Mouse (Mus musculus) hindbrain, embryonic 14.5 days (tissue): ENCODE results near the gene Bscl2. TPM values are rescaled to one million over a fixed set of nuclear protein-coding genes. Genes with fewer than 3 reads are reported as not detected.
"Not testable (repeated sequence)": the region's sequence is repeated elsewhere in the genome, so short reads cannot be mapped to it uniquely, and the experiment has no call there.

Source experiments
- ATAC-seq: fragments of 200-750 bp; cut with Nextera tagmentation; 2 replicates; pipeline ENCODE4 v1.8.0; 2017; ENCODE audit warnings: moderate number of reproducible peaks, mild to moderate bottlenecking, moderate TSS enrichment, moderate library complexity; ENCODE audit not compliant: low FRiP score
- DNase-seq: peaks from one replicate; pipeline ENCODE4 v3.0.0-alpha.2; 2015; ENCODE audit warnings: low spot score
- H3K27ac ChIP-seq: fragments of 300-500 bp; sonication (generic); 2 replicates; pipeline ENCODE4 v1.5.1; 2014; ENCODE audit warnings: mild to moderate bottlenecking, moderate library complexity
- H3K27me3 ChIP-seq: fragments of 300-500 bp; sonication (generic); 2 replicates; pipeline ENCODE4 v1.6.1; 2014; ENCODE audit warnings: mild to moderate bottlenecking, low read length, mixed read lengths; ENCODE audit not compliant: control insufficient read depth, insufficient read depth
- H3K36me3 ChIP-seq: fragments of 300-500 bp; sonication (generic); replicated peaks from 2 replicates; pipeline ENCODE4 v1.6.1; 2014; ENCODE audit not compliant: control insufficient read depth, insufficient read depth
- H3K4me1 ChIP-seq: fragments of 300-500 bp; sonication (generic); replicated peaks from 2 replicates; pipeline ENCODE4 v1.6.1; 2014; ENCODE audit warnings: antibody characterized with exemption, low read length, mixed read lengths; ENCODE audit not compliant: control insufficient read depth, insufficient read depth
- H3K4me2 ChIP-seq: fragments of 300-500 bp; sonication (generic); replicated peaks from 2 replicates; pipeline ENCODE4 v1.6.1; 2014; ENCODE audit warnings: mild to moderate bottlenecking, moderate library complexity
- H3K4me3 ChIP-seq: fragments of 300-500 bp; sonication (generic); replicated peaks from 2 replicates; pipeline ENCODE4 v1.5.1; 2014; ENCODE audit warnings: mild to moderate bottlenecking, low read length
- H3K9ac ChIP-seq: fragments of 300-500 bp; sonication (generic); 2 replicates; pipeline ENCODE4 v1.6.1; 2014
- H3K9me3 ChIP-seq: fragments of 300-500 bp; sonication (generic); 2 replicates; pipeline ENCODE4 v1.6.1; 2016; ENCODE audit warnings: low read length; ENCODE audit not compliant: control insufficient read depth
- WGBS: fragments of 180-500 bp; shearing (Covaris S2); extraction: QIAGEN DNeasy Blood & Tissue Kit; methylation state at CpG from one replicate; pipeline ENCODE4 v1.1.7; 2014; 5-methylcytosine and 5-hydroxymethylcytosine counted together
- polyA plus RNA-seq: library from polyadenylated mRNA; unstranded; fragments of >200 nt; fragmentation: Nextera tagmentation; extraction: Ambion mirVana; gene quantifications from 2 replicates; pipeline ENCODE4 v1.2.1, GENCODE M21; 2014

Gene Bscl2
- polyA plus RNA-seq, 1 experiment from 2014 or later, result 79.9 TPM

DNA sequence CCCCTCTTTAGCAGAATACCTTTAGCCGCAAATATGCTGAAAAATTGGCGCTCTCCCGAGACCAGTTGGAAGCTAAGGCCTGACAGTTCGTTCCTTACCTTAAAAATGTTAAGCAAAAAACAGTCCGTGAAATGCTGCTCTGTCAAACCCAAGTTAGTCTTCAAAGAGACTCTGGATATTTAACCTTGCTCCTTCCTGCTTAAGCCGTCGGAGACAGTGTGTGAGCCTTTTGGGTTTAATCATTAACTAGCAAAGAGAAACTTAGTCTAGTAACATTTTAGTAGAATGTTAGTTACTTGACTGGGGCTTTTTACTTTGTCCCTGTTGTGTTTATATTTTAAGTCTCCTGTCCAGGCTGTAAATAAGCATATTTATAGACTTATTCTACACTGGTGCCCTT, 16.1 kb upstream of the Bscl2 start:
- peak overlapping the region; percentile 90 for H3K4me3 ChIP-seq
- peak overlapping the region; percentile 76 for H3K4me2 ChIP-seq
- 4% methylated on average over 7 of the region's 7 CpGs for WGBS
- peak overlapping the region; percentile 90 for H3K9ac ChIP-seq
- no peak for DNase-seq
- peaks cover 47% of the 10 kb centered on the region for H3K4me1 ChIP-seq
- no peaks in the 10 kb centered on the region for H3K9me3 ChIP-seq
- peaks cover 36% of the 10 kb centered on the region for H3K36me3 ChIP-seq
- H3K27me3 ChIP-seq, result no peaks in the 10 kb centered on the region
- ATAC-seq, result no peak
- H3K27ac ChIP-seq, result no peak overlapping the region; the same call in 1 of the 2 replicates

DNA sequence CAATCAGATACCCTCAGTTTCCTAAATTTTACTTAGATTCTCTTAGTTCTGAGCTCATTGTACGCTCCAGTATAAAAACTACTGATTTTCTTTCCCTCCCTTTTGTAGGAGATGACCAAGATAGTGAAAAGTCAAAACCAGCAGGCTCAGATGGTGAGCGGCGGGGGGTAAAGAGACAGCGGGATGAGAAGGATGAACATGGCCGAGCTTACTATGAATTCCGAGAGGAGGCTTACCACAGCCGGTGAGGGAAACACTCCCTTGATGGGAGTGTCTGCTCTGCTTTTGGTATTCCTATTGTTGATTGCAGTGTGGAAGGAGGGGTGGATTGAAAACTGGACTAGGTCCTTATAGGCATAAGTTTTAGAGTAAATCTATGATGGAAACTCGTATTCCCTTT, 14.6 kb upstream of the Bscl2 start:
- H3K9ac ChIP-seq, result peak overlapping the region; percentile 90
- no peaks in the 10 kb centered on the region for H3K27me3 ChIP-seq
- ATAC-seq (no peak), DNase-seq (no peak)
- peaks cover 34% of the 10 kb centered on the region for H3K4me1 ChIP-seq
- H3K36me3 ChIP-seq, result peaks cover 51% of the 10 kb centered on the region
- 65% methylated on average over 8 of the region's 8 CpGs for WGBS
- peak overlapping the region; percentile 90 for H3K4me3 ChIP-seq
- no peak overlapping the region for H3K27ac ChIP-seq
- no peaks in the 10 kb centered on the region for H3K9me3 ChIP-seq
- peak overlapping the region; percentile 76 for H3K4me2 ChIP-seq

DNA sequence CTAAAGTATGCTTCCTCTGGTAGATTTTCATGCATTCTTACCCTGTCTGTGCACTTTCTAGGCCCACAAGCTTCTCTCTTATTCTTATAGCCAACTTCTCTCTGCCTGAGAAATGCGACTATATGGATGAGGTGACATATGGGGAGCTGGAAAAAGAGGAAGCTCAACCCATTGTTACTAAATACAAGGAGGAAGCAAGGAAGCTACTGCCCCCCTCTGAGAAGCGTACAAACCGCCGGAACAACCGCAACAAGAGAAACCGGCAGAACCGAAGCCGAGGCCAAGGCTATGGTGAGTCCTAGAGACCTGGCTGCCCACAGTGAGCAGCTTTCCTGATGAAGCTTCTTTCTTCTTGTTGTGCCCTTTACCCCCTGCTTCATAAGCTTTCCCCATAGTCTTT, 7.6 kb upstream of the Bscl2 start, which contains the start of gene AC129217.1:
TSS of gene AC129217.1 (plus strand) at position 114 of the 400 bp plus-strand sequence.
- H3K9ac ChIP-seq, result no peak within 1 kb of the TSS
- WGBS, result 92% methylated on average over 8 of the region's 8 CpGs
- H3K36me3 ChIP-seq, result peaks cover 100% of the 10 kb centered on the region
- H3K4me2 ChIP-seq, result no peak within 1 kb of the TSS
- H3K4me1 ChIP-seq, result no peaks in the 10 kb centered on the region
- DNase-seq (no peak), ATAC-seq (no peak)
- no peaks in the 10 kb centered on the region for H3K27me3 ChIP-seq
- no peaks in the 10 kb centered on the region for H3K9me3 ChIP-seq
- no peak within 1 kb of the TSS for H3K27ac ChIP-seq
- H3K4me3 ChIP-seq, result 0 out of 2 replicates have a peak within 1 kb of the TSS, but pooled peaks have one; percentile 2

DNA sequence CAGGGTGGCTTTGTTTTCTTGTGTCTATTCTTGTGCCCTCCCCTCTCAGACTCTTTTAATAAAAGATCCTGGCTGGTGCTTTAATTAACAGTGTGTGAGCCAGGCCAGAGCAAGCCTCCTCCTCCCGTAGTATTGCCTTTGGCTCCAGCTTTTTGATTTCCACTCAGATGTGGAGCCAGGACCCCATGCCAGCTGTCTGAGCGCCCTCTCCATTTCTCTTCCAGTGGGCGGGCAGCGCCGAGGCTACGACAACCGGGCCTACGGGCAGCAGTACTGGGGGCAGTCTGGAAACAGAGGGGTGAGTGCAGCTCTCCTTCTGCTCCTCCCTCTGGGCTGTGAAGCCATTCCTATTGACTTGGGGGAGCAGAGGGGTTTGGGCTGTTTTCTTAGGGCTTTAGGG, 6.6 kb upstream of the Bscl2 start:
- WGBS, result 92% methylated on average over 8 of the region's 8 CpGs
- Histone ChIP-seq H3K27me3 (no peaks in the 10 kb centered on the region), H3K9ac (no peak overlapping the region), H3K27ac (no peak overlapping the region), H3K4me1 (no peaks in the 10 kb centered on the region), H3K4me3 (no peak overlapping the region), H3K4me2 (no peak overlapping the region), H3K36me3 (peaks cover 99% of the 10 kb centered on the region), H3K9me3 (no peaks in the 10 kb centered on the region)
- DNase-seq (no peak), ATAC-seq (no peak)

DNA sequence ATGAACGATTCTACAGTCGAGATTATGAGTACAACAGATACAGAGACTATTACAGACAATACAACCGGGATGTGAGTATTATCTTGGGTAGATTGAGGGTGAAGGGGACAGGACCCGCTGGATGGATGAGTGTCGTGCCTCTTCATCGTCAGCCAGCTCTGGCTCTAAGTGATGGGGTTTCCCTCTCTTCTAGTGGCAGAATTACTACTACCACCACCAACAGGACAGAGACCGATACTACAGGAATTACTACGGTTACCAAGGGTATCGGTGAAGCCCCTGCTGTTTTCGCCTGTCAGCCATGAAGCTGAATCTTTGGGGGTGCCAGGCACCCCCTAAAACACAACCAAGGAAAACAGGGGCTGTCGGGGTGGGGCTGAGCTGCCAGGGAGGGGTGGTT, 6.0 kb upstream of the Bscl2 start:
- Histone ChIP-seq H3K4me1 (no peaks in the 10 kb centered on the region), H3K4me2 (no peak overlapping the region), H3K9me3 (no peaks in the 10 kb centered on the region), H3K27ac (no peak overlapping the region), H3K27me3 (no peaks in the 10 kb centered on the region), H3K36me3 (peaks cover 96% of the 10 kb centered on the region), H3K4me3 (no peak overlapping the region), H3K9ac (no peak overlapping the region)
- DNase-seq (no peak), ATAC-seq (no peak)
- 77% methylated on average over 11 of the region's 11 CpGs for WGBS

DNA sequence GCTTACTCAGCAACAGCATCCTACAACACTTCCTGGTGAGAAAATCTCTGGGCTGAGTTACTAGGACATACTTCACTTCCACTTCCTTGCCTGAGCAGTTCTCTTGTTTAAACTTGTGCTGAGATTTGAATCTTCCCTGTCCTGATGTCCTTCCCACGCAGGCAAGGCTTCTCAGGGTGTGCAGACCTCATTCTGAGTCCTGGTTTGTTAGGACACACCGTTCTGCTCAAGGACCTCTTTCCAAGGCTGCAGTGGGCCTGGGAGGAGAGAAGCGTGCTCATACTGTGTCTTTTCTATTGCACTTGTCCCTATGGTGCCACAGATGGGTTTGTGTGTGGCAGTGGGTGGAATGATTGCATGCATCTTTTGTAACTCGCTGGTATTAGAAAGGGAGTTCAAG, 4.3 kb upstream of the Bscl2 start:
- H3K4me2 ChIP-seq, result no peak overlapping the region
- H3K4me3 ChIP-seq, result no peak overlapping the region
- no peaks in the 10 kb centered on the region for H3K27me3 ChIP-seq
- H3K9ac ChIP-seq, result no peak overlapping the region
- no peaks in the 10 kb centered on the region for H3K4me1 ChIP-seq
- H3K36me3 ChIP-seq, result peaks cover 79% of the 10 kb centered on the region
- H3K9me3 ChIP-seq, result no peaks in the 10 kb centered on the region
- 94% methylated on average over 4 of the region's 4 CpGs for WGBS
- DNase-seq (no peak), ATAC-seq (no peak)
- H3K27ac ChIP-seq, result no peak overlapping the region

DNA sequence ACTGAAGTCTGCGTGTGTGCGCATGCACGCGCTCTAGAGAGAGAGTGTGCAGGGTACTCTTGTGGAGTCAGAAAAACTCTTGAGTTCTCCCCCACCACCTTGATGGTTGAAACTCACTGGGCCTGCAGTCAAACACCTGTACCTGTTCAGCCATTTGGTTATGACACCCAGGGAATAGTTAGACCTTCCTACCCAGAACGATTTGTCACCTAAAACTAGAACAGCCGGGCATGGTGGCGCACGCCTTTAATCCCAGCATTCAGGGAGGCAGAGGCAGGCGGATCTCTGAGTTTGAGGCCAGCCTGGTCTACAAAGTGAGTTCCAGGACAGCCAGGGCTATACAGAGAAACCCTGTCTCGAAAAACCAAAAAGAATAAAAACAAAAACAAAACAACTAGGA, 940 bp upstream of the Bscl2 start:
- 99% methylated on average over 10 of the region's 10 CpGs for WGBS
- DNase-seq, ATAC-seq, H3K27me3 ChIP-seq, H3K9me3 ChIP-seq, H3K9ac ChIP-seq: not testable (repeated sequence)
- H3K36me3 ChIP-seq, result peaks cover 45% of the 10 kb centered on the region
- peaks cover 13% of the 10 kb centered on the region for H3K4me1 ChIP-seq
- peak overlapping the region; percentile 66; the same call in 1 of the 2 replicates for H3K4me2 ChIP-seq
- peak overlapping the region; percentile 96; the same call in 1 of the 2 replicates for H3K27ac ChIP-seq
- peak overlapping the region; percentile 77; the same call in 1 of the 2 replicates for H3K4me3 ChIP-seq

DNA sequence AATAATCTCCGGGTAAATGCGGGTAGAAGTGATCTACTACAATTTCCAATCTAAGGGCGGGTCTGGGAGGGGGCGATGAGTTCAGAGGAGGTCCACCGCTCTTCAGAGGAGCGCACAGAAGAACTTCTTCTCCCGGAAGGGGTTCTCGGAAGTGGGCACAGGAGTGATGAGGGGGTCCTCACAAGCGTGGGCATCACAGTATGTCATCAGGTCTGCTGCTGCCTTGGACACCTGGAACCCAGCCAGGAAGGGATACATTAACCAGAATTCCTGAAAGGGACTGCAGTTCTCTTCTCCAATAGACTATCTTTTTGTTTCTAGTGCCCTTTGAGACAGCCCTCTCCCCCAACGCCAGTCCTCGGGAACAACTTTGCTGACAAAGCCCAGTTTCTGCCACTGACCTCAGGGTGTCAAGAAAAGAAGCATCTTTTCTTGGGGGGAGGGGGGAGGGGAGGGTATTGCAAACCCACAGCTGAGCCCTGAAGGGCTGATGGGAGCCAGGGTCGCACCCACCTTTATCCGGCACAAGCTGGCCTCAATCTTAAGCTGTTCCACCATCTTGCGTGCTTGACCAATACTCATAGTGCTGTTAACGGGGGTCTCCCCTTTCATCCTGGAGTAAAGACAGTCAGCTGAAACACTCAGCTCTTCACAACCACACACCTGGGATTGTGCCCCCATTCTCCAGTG, 919 bp downstream of the Bscl2 start:
- DNase-seq (peak; percentile 46), ATAC-seq (no peak)
- H3K27ac ChIP-seq, result peak overlapping the region; percentile 96
- no peaks in the 10 kb centered on the region for H3K9me3 ChIP-seq
- H3K36me3 ChIP-seq, result peaks cover 39% of the 10 kb centered on the region
- 11% methylated on average over 15 of the region's 15 CpGs for WGBS
- peak overlapping the region; percentile 77 for H3K4me3 ChIP-seq
- H3K4me1 ChIP-seq, result peaks cover 13% of the 10 kb centered on the region
- H3K9ac ChIP-seq, result peak overlapping the region; percentile 94
- H3K4me2 ChIP-seq, result peak overlapping the region; percentile 66
- no peaks in the 10 kb centered on the region for H3K27me3 ChIP-seq

DNA sequence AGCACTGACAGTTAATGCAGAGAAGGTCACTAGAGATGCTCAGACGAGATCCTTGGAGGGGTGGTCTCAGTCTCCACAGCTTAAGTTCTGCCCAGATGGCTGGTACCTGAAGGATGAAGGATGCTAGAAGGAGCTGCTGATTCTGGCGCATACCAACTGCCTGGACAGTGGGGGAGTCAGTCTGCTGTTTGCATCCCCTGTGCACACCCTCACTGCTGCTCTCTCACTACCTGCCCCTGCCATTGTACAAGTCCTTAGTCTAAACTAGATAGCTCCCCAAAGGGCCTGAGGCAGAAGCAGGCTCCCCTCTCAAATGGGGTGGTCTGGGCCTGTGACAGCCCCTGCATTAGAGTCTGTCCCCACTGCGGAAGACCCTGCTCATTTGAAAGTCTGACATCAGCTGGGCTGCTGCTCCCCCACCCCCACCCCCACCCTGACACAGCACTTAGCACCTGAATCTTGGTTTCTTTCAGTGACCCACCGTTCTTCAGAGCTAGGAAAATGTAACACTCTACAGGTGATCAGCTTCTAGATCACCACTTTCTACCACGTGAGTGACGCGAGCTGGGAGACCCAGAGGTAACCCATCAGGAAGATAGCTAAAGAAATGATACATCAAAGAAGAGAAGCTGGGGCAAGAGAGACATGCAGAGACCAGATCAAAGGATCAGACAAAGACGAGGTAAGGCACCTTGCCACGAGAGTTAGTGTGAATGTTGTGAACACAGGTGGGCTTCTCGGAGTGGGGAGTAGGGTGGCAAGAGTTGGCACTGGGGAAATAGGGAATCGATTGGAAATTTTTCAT, 2.0 kb downstream of the Bscl2 start, which contains the start of gene Gng3:
TSS of gene Gng3 (minus strand) at position 92 of the 805 bp plus-strand sequence.
- H3K9me3 ChIP-seq, result no peaks in the 10 kb centered on the region
- no peaks in the 10 kb centered on the region for H3K27me3 ChIP-seq
- peak within 1 kb of the TSS; percentile 96 for H3K27ac ChIP-seq
- peaks cover 13% of the 10 kb centered on the region for H3K4me1 ChIP-seq
- WGBS, result 29% methylated on average over 11 of the region's 11 CpGs
- ATAC-seq, result peak; percentile 93
- peak; percentile 83 for DNase-seq
- peak within 1 kb of the TSS; percentile 94 for H3K9ac ChIP-seq
- peak within 1 kb of the TSS; percentile 77 for H3K4me3 ChIP-seq
- H3K4me2 ChIP-seq, result peak within 1 kb of the TSS; percentile 66
- peaks cover 37% of the 10 kb centered on the region for H3K36me3 ChIP-seq
